In the genomic region with DNA sequence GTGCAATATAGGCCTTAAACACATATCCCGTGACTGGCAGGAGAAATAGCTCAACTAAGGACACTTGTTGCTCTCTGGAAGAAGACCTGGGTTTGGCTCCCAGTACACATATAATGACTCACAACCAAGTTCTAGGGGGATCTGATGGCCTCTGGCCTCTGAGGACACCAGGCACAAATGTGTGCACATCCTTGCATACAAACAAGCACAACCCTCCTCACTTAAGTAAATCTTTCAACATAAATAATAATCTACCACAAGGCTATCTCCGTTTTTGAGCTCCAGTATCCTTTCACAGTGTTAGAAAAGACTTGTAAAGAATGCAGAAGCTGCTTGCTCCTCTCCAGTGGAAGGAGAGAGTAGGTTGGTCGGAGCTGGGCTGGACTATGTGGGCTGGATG, we compare ENCODE assay signal across 27 mouse cellular contexts. TPM values are rescaled to one million over a fixed set of nuclear protein-coding genes. Genes with fewer than 3 reads are reported as not detected.
"Had no signal": no experiment of that assay in that cellular context is flagged by ENCODE, and none has a peak within 500 bp of the region (broad histone marks: within the 10 kb centered on the region; RNA-seq: fewer than 3 reads in every experiment).

No protein-coding gene starts in this region.

- H3K4me2 ChIP-seq: limb, embryonic 12.5 days; limb, embryonic 15.5 days; liver, embryonic 11.5 days; lung, embryonic 14.5 days; neural tube, embryonic 12.5 days; stomach, embryonic 15.5 days had no signal

- H3K4me3 ChIP-seq: layer of hippocampus, adult 2 months; limb, embryonic 12.5 days; limb, embryonic 15.5 days; neural tube, embryonic 12.5 days; stomach, embryonic 15.5 days had no signal

- H3K9me3 ChIP-seq: limb, embryonic 12.5 days; limb, embryonic 15.5 days; neural tube, embryonic 12.5 days; stomach, embryonic 15.5 days had no signal

- H3K9ac ChIP-seq: limb, embryonic 12.5 days; limb, embryonic 15.5 days; liver, embryonic 14.5 days; liver, postnatal 0 days; lung, embryonic 14.5 days; neural tube, embryonic 12.5 days; stomach, embryonic 15.5 days had no signal

- H3K27ac ChIP-seq: kidney, postnatal 0 days; layer of hippocampus, adult 2 months; limb, embryonic 12.5 days; limb, embryonic 15.5 days; liver, embryonic 14.5 days; macrophage; neural tube, embryonic 12.5 days; stomach, embryonic 15.5 days had no signal

- H3K36me3 ChIP-seq: limb, embryonic 12.5 days; limb, embryonic 15.5 days; neural tube, embryonic 12.5 days; stomach, embryonic 15.5 days had no signal

- ATAC-seq: liver, postnatal 0 days; lung, postnatal 0 days had no signal

- DNase-seq: kidney, adult 2 months; layer of hippocampus, adult 9-11 months; liver, postnatal 0 days; lung, embryonic 14.5 days; midbrain, embryonic 14.5 days; retina, postnatal 1 day; right cerebral cortex, postnatal 25 days; spleen, adult 18-20 months; thymus, postnatal 25 days had no signal

RNA-seq across cellular contexts. Expression of gene Gsx2, which starts 1.7 kb away (rescaled TPM):
- total RNA-seq: left cerebral cortex, postnatal 25 days; megakaryocyte, adult 5-6 weeks; midbrain, postnatal 0 days; neutrophil, adult 5-6 weeks had no signal
- polyA plus RNA-seq: kidney, adult 2 months; kidney, embryonic 14.5 days; kidney, postnatal 0 days; large intestine, adult 2 months; limb, embryonic 12.5 days; limb, embryonic 15.5 days; liver, embryonic 11.5 days; liver, embryonic 14.5 days; liver, postnatal 0 days; lung, embryonic 14.5 days; lung, postnatal 0 days; macrophage; midbrain, embryonic 14.5 days; stomach, embryonic 15.5 days; thymus, postnatal 0 days; urinary bladder, adult 2 months had no signal
